Mouse (Mus musculus) liver, embryonic 14.5 days (tissue): ENCODE results near the gene Poc1a. TPM values are rescaled to one million over a fixed set of nuclear protein-coding genes. Genes with fewer than 3 reads are reported as not detected.

Experiments
- ATAC-seq: fragments of 200-750 bp; cut with Nextera tagmentation; 2 replicates; pipeline ENCODE4 v1.8.0; 2017; ENCODE audit warnings: moderate number of reproducible peaks, mild to moderate bottlenecking, moderate library complexity; ENCODE audit not compliant: insufficient read depth
- DNase-seq, 3 experiments: peaks; one replicate each; pipeline ENCODE4 v3.0.0-alpha.2; 2012 to 2013; ENCODE audit warnings: low read depth in 3 of 3, low spot score in 3 of 3
- H3K27ac ChIP-seq: fragments of 300-500 bp; sonication (generic); 2 replicates; pipeline ENCODE4 v1.5.1; 2014; ENCODE audit warnings: moderate library complexity, mild to moderate bottlenecking, control low read depth, inconsistent platforms
- H3K27me3 ChIP-seq: fragments of 300-500 bp; sonication (generic); 2 replicates; pipeline ENCODE4 v1.6.1; 2014; ENCODE audit warnings: mild to moderate bottlenecking, low read length, moderate library complexity; ENCODE audit not compliant: control insufficient read depth, insufficient read depth
- H3K36me3 ChIP-seq: fragments of 300-500 bp; sonication (generic); replicated peaks from 2 replicates; pipeline ENCODE4 v1.6.1; 2014; ENCODE audit warnings: low read depth; ENCODE audit not compliant: control insufficient read depth, insufficient read depth
- H3K4me1 ChIP-seq, 2 experiments: fragments of 200-500 bp in 1 of 2; fragments of 300-500 bp in 1 of 2; sonication (generic) in 1 of 2; replicated peaks; 2 replicates each; pipeline ENCODE4 v1.6.1; 2012 to 2014; ENCODE audit warnings: antibody characterized with exemption in 1 of 2, inconsistent platforms in 1 of 2, low read length in 1 of 2; ENCODE audit not compliant: control insufficient read depth in 2 of 2, insufficient read depth in 2 of 2
- H3K4me2 ChIP-seq: fragments of 300-500 bp; sonication (generic); 2 replicates; pipeline ENCODE4 v1.6.1; 2014; ENCODE audit warnings: low read depth, mild to moderate bottlenecking, control low read depth, moderate library complexity
- H3K4me3 ChIP-seq, 2 experiments: fragments of 200-500 bp in 1 of 2; fragments of 300-500 bp in 1 of 2; sonication (generic) in 1 of 2; 2 replicates each; pipeline ENCODE4 v1.5.1; 2012 to 2014; ENCODE audit warnings: low read depth in 2 of 2, low read length in 2 of 2, mild to moderate bottlenecking in 2 of 2, control low read depth in 1 of 2, inconsistent platforms in 1 of 2, moderate library complexity in 1 of 2; ENCODE audit not compliant: insufficient read depth in 1 of 2
- H3K9ac ChIP-seq: fragments of 300-500 bp; sonication (generic); replicated peaks from 2 replicates; pipeline ENCODE4 v1.6.1; 2014; ENCODE audit warnings: mild to moderate bottlenecking, control low read depth, moderate library complexity
- H3K9me3 ChIP-seq: fragments of 300-500 bp; sonication (generic); 2 replicates; pipeline ENCODE4 v1.6.1; 2016; ENCODE audit warnings: low read length, mixed read lengths; ENCODE audit not compliant: control insufficient read depth
- CTCF ChIP-seq: IDR thresholded peaks from 2 replicates; pipeline ENCODE4 v1.5.1; 2016; ENCODE audit warnings: antibody characterized with exemption, low read depth, control low read depth
- EP300 ChIP-seq: IDR thresholded peaks from 2 replicates; pipeline ENCODE4 v1.6.1; 2016; ENCODE audit warnings: antibody characterized with exemption, low read depth
- WGBS: fragments of 180-500 bp; shearing (Covaris S2); extraction: QIAGEN DNeasy Blood & Tissue Kit; methylation state at CpG from one replicate; pipeline ENCODE4 v1.1.7; 2014; ENCODE audit not compliant: insufficient replicate concordance; 5-methylcytosine and 5-hydroxymethylcytosine counted together
- polyA plus RNA-seq, 2 experiments: library from polyadenylated mRNA; depleted of rRNA in 1 of 2; stranded (reverse) in 1 of 2; unstranded in 1 of 2; fragments of >200 nt; fragmentation: Nextera tagmentation in 1 of 2; extraction: Ambion mirVana in 1 of 2; gene quantifications; 2 replicates each; pipeline versions ENCODE4 v1.2.1 to v1.2.3; 2012 to 2014

The Poc1a gene
- polyA plus RNA-seq, 2 experiments, result 17.8 to 21.4 TPM

- Histone ChIP-seq H3K27me3 (no peaks in the 10 kb centered on the region), H3K36me3 (no peaks in the 10 kb centered on the region), H3K9me3 (no peaks in the 10 kb centered on the region), H3K9ac (no peak overlapping the region), H3K4me1 (peaks cover 0 to 15% of the 10 kb centered on the region in 2 experiments; a peak in 2 of 4 replicates), H3K27ac (no peak overlapping the region), H3K4me2 (no peak overlapping the region), H3K4me3 (no peak overlapping the region)
- ATAC-seq (no peak), DNase-seq (no peak)
- WGBS, result 51% methylated on average over 2 of the region's 2 CpGs
- no peak for TF ChIP-seq CTCF
- no peak for TF ChIP-seq EP300
Measured at GRCm38 (mm10) chr9:106254001-106254400, 26.9 kb upstream of the Poc1a start.

GRCm38 (mm10) chr9:106258412-106258811 lies 22.4 kb upstream of the Poc1a start:
- WGBS, result 12% methylated on average over 4 of the region's 4 CpGs
- ATAC-seq, result no peak
- H3K27ac ChIP-seq, result no peak overlapping the region

GRCm38 (mm10) chr9:106258990-106259389 lies 21.9 kb upstream of the Poc1a start:
- no peak for ATAC-seq
- 15% methylated on average over 5 of the region's 5 CpGs for WGBS
- H3K4me2 ChIP-seq, result no peak overlapping the region
- H3K4me1 ChIP-seq, result peaks cover 0 to 19% of the 10 kb centered on the region in 2 experiments; a peak in 2 of 4 replicates
- H3K4me3 ChIP-seq, result no peak overlapping the region
- no peak for TF ChIP-seq CTCF
- no peak for TF ChIP-seq EP300
- H3K9ac ChIP-seq, result no peak overlapping the region
- no peaks in the 10 kb centered on the region for H3K36me3 ChIP-seq
- no peak for DNase-seq
- H3K27ac ChIP-seq, result no peak overlapping the region
- H3K27me3 ChIP-seq, result no peaks in the 10 kb centered on the region
- H3K9me3 ChIP-seq, result no peaks in the 10 kb centered on the region

More at GRCm38 (mm10) chr9:106258412-106258811, 22.4 kb upstream of the Poc1a start:
- Histone ChIP-seq H3K4me2 (no peak overlapping the region), H3K4me1 (peaks cover 0 to 19% of the 10 kb centered on the region in 2 experiments; a peak in 2 of 4 replicates), H3K36me3 (no peaks in the 10 kb centered on the region), H3K4me3 (no peak overlapping the region), H3K9me3 (no peaks in the 10 kb centered on the region), H3K9ac (no peak overlapping the region), H3K27me3 (no peaks in the 10 kb centered on the region)
- TF ChIP-seq EP300, result no peak
- no peak for TF ChIP-seq CTCF
- DNase-seq, result no peak

GRCm38 (mm10) chr9:106261058-106261457 lies 19.8 kb upstream of the Poc1a start:
- Histone ChIP-seq H3K4me2 (no peak overlapping the region), H3K36me3 (no peaks in the 10 kb centered on the region), H3K9ac (no peak overlapping the region), H3K27me3 (no peaks in the 10 kb centered on the region), H3K27ac (no peak overlapping the region), H3K4me1 (peaks cover 0 to 19% of the 10 kb centered on the region in 2 experiments; a peak in 2 of 4 replicates), H3K4me3 (no peak overlapping the region), H3K9me3 (no peaks in the 10 kb centered on the region)
- 18% methylated on average over 6 of the region's 6 CpGs for WGBS
- ATAC-seq (peak; percentile 50), DNase-seq (no peak)
- no peak for TF ChIP-seq EP300
- no peak for TF ChIP-seq CTCF

- H3K27ac ChIP-seq, result no peak overlapping the region
- no peak overlapping the region for H3K4me2 ChIP-seq
- WGBS, result 65% methylated on average over 3 of the region's 3 CpGs
- peaks cover 0 to 19% of the 10 kb centered on the region in 2 experiments; a peak in 2 of 4 replicates for H3K4me1 ChIP-seq
- no peaks in the 10 kb centered on the region for H3K9me3 ChIP-seq
- H3K27me3 ChIP-seq, result no peaks in the 10 kb centered on the region
- DNase-seq (no peak), ATAC-seq (no peak)
- H3K9ac ChIP-seq, result no peak overlapping the region
- no peaks in the 10 kb centered on the region for H3K36me3 ChIP-seq
- TF ChIP-seq CTCF (no peak), EP300 (no peak)
- no peak overlapping the region for H3K4me3 ChIP-seq
Measured at GRCm38 (mm10) chr9:106261491-106261890, 19.4 kb upstream of the Poc1a start.
